Mouse (Mus musculus): ENCODE results near the gene Psapl1.

The Psapl1 gene

GRCm38 (mm10) chr5:36203916-36204315 is at the start of gene Psapl1:
TSS of gene Psapl1 (plus strand) at chr5:36204021.
- DNase-seq, result no peak

- DNase-seq, result no peak
These were observed 48.8 kb upstream of the Psapl1 start for GRCm38 (mm10) chr5:36154879-36155485.

- DNase-seq, result no peak
These were observed 38.2 kb upstream of the Psapl1 start for GRCm38 (mm10) chr5:36165424-36166302.

- DNase-seq, result no peak
These were observed 37.3 kb upstream of the Psapl1 start for GRCm38 (mm10) chr5:36166346-36167013.

GRCm38 (mm10) chr5:36168963-36169650 is 34.7 kb upstream of the Psapl1 start:
- DNase-seq, result peak in 1 of 2 experiments; percentile 14

GRCm38 (mm10) chr5:36174569-36175115 is 29.2 kb upstream of the Psapl1 start:
- DNase-seq, result no peak

GRCm38 (mm10) chr5:36176409-36176808 is 27.4 kb upstream of the Psapl1 start:
- no peak for DNase-seq

GRCm38 (mm10) chr5:36176873-36177272 is 26.9 kb upstream of the Psapl1 start:
- no peak for DNase-seq

GRCm38 (mm10) chr5:36178215-36178614 is 25.6 kb upstream of the Psapl1 start:
- no peak for DNase-seq

- DNase-seq, result no peak
These were observed 25.0 kb upstream of the Psapl1 start for GRCm38 (mm10) chr5:36178785-36179184.

GRCm38 (mm10) chr5:36179708-36180107 is 24.1 kb upstream of the Psapl1 start:
- no peak for DNase-seq

- no peak for DNase-seq
These were observed 21.5 kb upstream of the Psapl1 start for GRCm38 (mm10) chr5:36182326-36182725.

GRCm38 (mm10) chr5:36186294-36187053 is 17.3 kb upstream of the Psapl1 start:
- DNase-seq, result no peak

- no peak for DNase-seq
These were observed 15.5 kb upstream of the Psapl1 start for GRCm38 (mm10) chr5:36188310-36188709.

GRCm38 (mm10) chr5:36191285-36191684 is 12.5 kb upstream of the Psapl1 start:
- no peak for DNase-seq

GRCm38 (mm10) chr5:36191876-36192275 is 11.9 kb upstream of the Psapl1 start:
- no peak for DNase-seq

- no peak for DNase-seq
These were observed 11.1 kb upstream of the Psapl1 start for GRCm38 (mm10) chr5:36192677-36193076.

GRCm38 (mm10) chr5:36194631-36195030 is 9.2 kb upstream of the Psapl1 start:
- DNase-seq, result no peak

- no peak for DNase-seq
These were observed 8.4 kb upstream of the Psapl1 start for GRCm38 (mm10) chr5:36195436-36195835.

- DNase-seq, result no peak
These were observed 4.3 kb upstream of the Psapl1 start for GRCm38 (mm10) chr5:36199519-36199918.

GRCm38 (mm10) chr5:36202781-36203180 is 1.0 kb upstream of the Psapl1 start:
- no peak for DNase-seq

GRCm38 (mm10) chr5:36203421-36203820 is 400 bp upstream of the Psapl1 start:
- DNase-seq, result no peak

All from cerebellum, postnatal 36 days (tissue).